ENCODE assay signal across 15 mouse cellular contexts in genomic region chr5:52125854-52126253, GRCm38 (mm10).
"Had no signal": no experiment of that assay in that cellular context is flagged by ENCODE, and none has a peak within 500 bp of the region (broad histone marks: within the 10 kb centered on the region; RNA-seq: fewer than 3 reads in every experiment).

No protein-coding gene starts in this region.

- H3K4me2 ChIP-seq: limb, embryonic 13.5 days; liver, embryonic 15.5 days; lung, embryonic 14.5 days; neural tube, embryonic 12.5 days had no signal

- H3K27ac ChIP-seq: left cerebral cortex, adult 2 months; limb, embryonic 13.5 days; liver, embryonic 15.5 days; midbrain, embryonic 10.5 days; neural tube, embryonic 12.5 days had no signal

- H3K4me1 ChIP-seq: limb, embryonic 13.5 days; liver, embryonic 15.5 days; midbrain, embryonic 10.5 days; neural tube, embryonic 12.5 days had no signal

- H3K36me3 ChIP-seq: limb, embryonic 13.5 days; liver, embryonic 15.5 days; midbrain, embryonic 10.5 days; neural tube, embryonic 12.5 days had no signal

- H3K9ac ChIP-seq: limb, embryonic 13.5 days; liver, embryonic 15.5 days; lung, embryonic 14.5 days; neural tube, embryonic 12.5 days had no signal

- H3K4me3 ChIP-seq: left cerebral cortex, adult 2 months; limb, embryonic 13.5 days; liver, embryonic 15.5 days; midbrain, embryonic 10.5 days; myocyte; neural tube, embryonic 12.5 days had no signal

- H3K27me3 ChIP-seq: limb, embryonic 13.5 days; liver, embryonic 15.5 days; neural tube, embryonic 12.5 days had no signal

- DNase-seq: kidney, adult 8-10 months; kidney, postnatal 25 days; lung, embryonic 14.5 days; lung, postnatal 10 days; lung, postnatal 4 days; midbrain, embryonic 14.5 days; thymus, adult 18-20 months; thymus, postnatal 14 days had no signal

- ATAC-seq: intestine, embryonic 16.5 days had no signal

- H3K9me3 ChIP-seq: limb, embryonic 13.5 days; liver, embryonic 15.5 days; midbrain, embryonic 10.5 days; neural tube, embryonic 12.5 days had no signal
